Mouse (Mus musculus) stomach, postnatal 0 days (tissue): ENCODE results near the gene Ap1s3.

Experiments
- CTCF ChIP-seq: IDR thresholded peaks from 2 replicates; pipeline ENCODE4 v1.5.1; 2016; ENCODE audit warnings: antibody characterized with exemption, low read depth, mild to moderate bottlenecking, moderate library complexity
- EP300 ChIP-seq: optimal IDR thresholded peaks from 2 replicates; pipeline ENCODE3; 2016; ENCODE audit warnings: antibody characterized with exemption

- TF ChIP-seq CTCF (no peak), EP300 (no peak)
Measured at GRCm38 (mm10) chr1:79692482-79692881, 20.7 kb upstream of the Ap1s3 start.
